8 mouse cellular contexts compared by ENCODE assay signal in genomic region chr16:87454419-87455179, GRCm38 (mm10). TPM values are rescaled to one million over a fixed set of nuclear protein-coding genes. Genes with fewer than 3 reads are reported as not detected.
DNase-seq lines count a peak whose midpoint lies in the region; ATAC-seq and TF ChIP-seq lines count a peak whose summit lies in the region.

TSS of gene Usp16 (plus strand) at chr16:87454703.

- H3K9ac ChIP-seq in heart, embryonic 15.5 days: peak within 1 kb of the TSS; percentile 88
- peak within 1 kb of the TSS; percentile 82 for H3K9ac ChIP-seq in liver, embryonic 14.5 days (replicated peaks)
- H3K9ac ChIP-seq in neural tube, embryonic 11.5 days (ENCODE audit: low read length): peak within 1 kb of the TSS; percentile 84
- peak within 1 kb of the TSS; percentile 88 for H3K9ac ChIP-seq in stomach, postnatal 0 days (ENCODE audit: low read length)

- H3K4me1 ChIP-seq in forebrain, embryonic 10.5 days: peaks cover 19% of the 10 kb centered on the region
- peaks cover 21% of the 10 kb centered on the region for H3K4me1 ChIP-seq in heart, embryonic 15.5 days (replicated peaks)
- peaks cover 7 to 14% of the 10 kb centered on the region in 2 experiments for H3K4me1 ChIP-seq in liver, embryonic 14.5 days (replicated peaks; ENCODE audit: control insufficient read depth in 2 of 2, insufficient read depth in 2 of 2, low read length in 1 of 2)
- H3K4me1 ChIP-seq in neural tube, embryonic 11.5 days (ENCODE audit: control insufficient read depth, insufficient read depth, low read length): peaks cover 7% of the 10 kb centered on the region
- peaks cover 4% of the 10 kb centered on the region; the same call in 1 of the 2 replicates for H3K4me1 ChIP-seq in stomach, postnatal 0 days (replicated peaks; ENCODE audit: control insufficient read depth, insufficient read depth)

- H3K9me3 ChIP-seq in forebrain, embryonic 10.5 days: no peaks in the 10 kb centered on the region
- no peaks in the 10 kb centered on the region for H3K9me3 ChIP-seq in heart, embryonic 15.5 days (replicated peaks)
- no peaks in the 10 kb centered on the region for H3K9me3 ChIP-seq in liver, embryonic 14.5 days (ENCODE audit: control insufficient read depth, low read length)
- no peaks in the 10 kb centered on the region for H3K9me3 ChIP-seq in neural tube, embryonic 11.5 days (ENCODE audit: control insufficient read depth, low read length)
- H3K9me3 ChIP-seq in stomach, postnatal 0 days (ENCODE audit: control insufficient read depth, low read length): no peaks in the 10 kb centered on the region

- peak within 1 kb of the TSS; percentile 89 for H3K27ac ChIP-seq in forebrain, embryonic 10.5 days
- peak within 1 kb of the TSS; percentile 82 for H3K27ac ChIP-seq in heart, embryonic 15.5 days
- H3K27ac ChIP-seq in liver, embryonic 14.5 days: peak within 1 kb of the TSS; percentile 34
- H3K27ac ChIP-seq in neural tube, embryonic 11.5 days (ENCODE audit: low read depth, low read length): peak within 1 kb of the TSS; percentile 36; the same call in 1 of the 2 replicates
- H3K27ac ChIP-seq in stomach, postnatal 0 days (replicated peaks): peak within 1 kb of the TSS; percentile 90

- WGBS in forebrain, embryonic 10.5 days: 9% methylated on average over 45 of the region's 45 CpGs
- WGBS in heart, embryonic 15.5 days: 10% methylated on average over 43 of the region's 45 CpGs
- WGBS in liver, embryonic 14.5 days (ENCODE audit: insufficient replicate concordance): 16% methylated on average over 37 of the region's 45 CpGs
- WGBS in neural tube, embryonic 11.5 days: 10% methylated on average over 41 of the region's 45 CpGs
- WGBS in stomach, postnatal 0 days: 8% methylated on average over 45 of the region's 45 CpGs

- ATAC-seq in CD4-positive, CD25-positive, alpha-beta regulatory T cell, adult 4 months: peak; percentile 96
- peak; percentile 95 for ATAC-seq in heart, embryonic 15.5 days (replicated peaks; ENCODE audit: insufficient number of reproducible peaks, insufficient read depth, low FRiP score, low read depth)
- peak; percentile 97 for ATAC-seq in liver, embryonic 14.5 days (ENCODE audit: insufficient read depth)
- peak; percentile 96 for ATAC-seq in neural tube, embryonic 11.5 days (ENCODE audit: insufficient read depth, low FRiP score, low TSS enrichment)
- peak; percentile 99 for ATAC-seq in stomach, postnatal 0 days (ENCODE audit: low FRiP score, low TSS enrichment)

- peaks cover 16% of the 10 kb centered on the region for H3K36me3 ChIP-seq in forebrain, embryonic 10.5 days (replicated peaks)
- peaks cover 8% of the 10 kb centered on the region for H3K36me3 ChIP-seq in heart, embryonic 15.5 days
- H3K36me3 ChIP-seq in liver, embryonic 14.5 days (replicated peaks; ENCODE audit: control insufficient read depth, insufficient read depth, low read depth): no peaks in the 10 kb centered on the region
- no peaks in the 10 kb centered on the region; the same call in none of the 2 replicates for H3K36me3 ChIP-seq in neural tube, embryonic 11.5 days (ENCODE audit: control insufficient read depth, insufficient read depth, low read length)
- no peaks in the 10 kb centered on the region for H3K36me3 ChIP-seq in stomach, postnatal 0 days (ENCODE audit: control insufficient read depth, insufficient read depth, low read length)

- DNase-seq in c-Kit-positive CD71-negative TER-119-negative erythroid progenitor cells, embryonic 14.5 days (ENCODE audit: low read depth): peak; percentile 81
- DNase-seq in forebrain, embryonic 10.5 days (ENCODE audit: extremely low spot score, low spot score): peak; percentile 87
- peak; percentile 93 to 96 for DNase-seq in kidney, postnatal 25 days
- DNase-seq in liver, embryonic 14.5 days (ENCODE audit: low read depth in 3 of 3, low spot score in 3 of 3): peak; percentile 75 to 77 (median 76)
- peak; percentile 90 for DNase-seq in neural tube, embryonic 11.5 days (ENCODE audit: low spot score)
- DNase-seq in stomach, postnatal 0 days (ENCODE audit: low spot score): peak; percentile 95

- peak within 1 kb of the TSS; percentile 93 for H3K4me3 ChIP-seq in forebrain, embryonic 10.5 days
- H3K4me3 ChIP-seq in heart, embryonic 15.5 days: peak within 1 kb of the TSS; percentile 95
- peak within 1 kb of the TSS; percentile 69 to 97 for H3K4me3 ChIP-seq in liver, embryonic 14.5 days (ENCODE audit: insufficient read depth in 1 of 2, low read depth in 2 of 2, low read length in 2 of 2)
- H3K4me3 ChIP-seq in neural tube, embryonic 11.5 days (ENCODE audit: low read depth, low read length): peak within 1 kb of the TSS; percentile 80
- H3K4me3 ChIP-seq in stomach, postnatal 0 days (ENCODE audit: low read depth, low read length): peak within 1 kb of the TSS; percentile 85

- H3K4me2 ChIP-seq in heart, embryonic 15.5 days: peak within 1 kb of the TSS; percentile 79
- peak within 1 kb of the TSS; percentile 91 for H3K4me2 ChIP-seq in liver, embryonic 14.5 days (ENCODE audit: low read depth)
- peak within 1 kb of the TSS; percentile 75 for H3K4me2 ChIP-seq in neural tube, embryonic 11.5 days (ENCODE audit: low read depth)
- peak within 1 kb of the TSS; percentile 73 for H3K4me2 ChIP-seq in stomach, postnatal 0 days (replicated peaks; ENCODE audit: low read depth)

- no peaks in the 10 kb centered on the region for H3K27me3 ChIP-seq in forebrain, embryonic 10.5 days (ENCODE audit: poor library complexity, severe bottlenecking)
- no peaks in the 10 kb centered on the region for H3K27me3 ChIP-seq in heart, embryonic 15.5 days
- H3K27me3 ChIP-seq in liver, embryonic 14.5 days (ENCODE audit: control insufficient read depth, insufficient read depth, low read length): no peaks in the 10 kb centered on the region
- H3K27me3 ChIP-seq in neural tube, embryonic 11.5 days (ENCODE audit: control insufficient read depth, insufficient read depth, low read length): no peaks in the 10 kb centered on the region
- H3K27me3 ChIP-seq in stomach, postnatal 0 days (ENCODE audit: control insufficient read depth, insufficient read depth, low read length): no peaks in the 10 kb centered on the region

- no peak for TF ChIP-seq EP300 in liver, embryonic 14.5 days (IDR thresholded peaks at IDR 0.05; ENCODE audit: low read depth)
- no peak for TF ChIP-seq EP300 in stomach, postnatal 0 days (optimal IDR thresholded peaks at IDR 0.05)

- TF ChIP-seq CTCF in liver, embryonic 14.5 days (IDR thresholded peaks at IDR 0.05; ENCODE audit: low read depth): no peak
- no peak for TF ChIP-seq CTCF in stomach, postnatal 0 days (IDR thresholded peaks at IDR 0.05; ENCODE audit: low read depth)

RNA-seq across cellular contexts. Expression of gene Usp16, which starts in this region (rescaled TPM):
- 10 to 100 TPM; 37.1 to 61.1 TPM for polyA plus RNA-seq in CD4-positive, CD25-positive, alpha-beta regulatory T cell, adult 4 months (2017; shearing (Covaris generic))
- 36.1 and 45.2 TPM in 2 replicates for polyA plus RNA-seq in forebrain, embryonic 10.5 days (2016; fragmentation: Nextera tagmentation; extraction: Ambion mirVana)
- polyA plus RNA-seq in heart, embryonic 15.5 days (2015; fragmentation: Nextera tagmentation; extraction: Ambion mirVana): 33.2 and 36.8 TPM in 2 replicates
- polyA plus RNA-seq in liver, embryonic 14.5 days (2012; rRNA removed): 9.4 and 16.4 TPM in 2 replicates
- 21.5 and 22.2 TPM in 2 replicates for polyA plus RNA-seq in liver, embryonic 14.5 days (2014; fragmentation: Nextera tagmentation; extraction: Ambion mirVana)
- polyA plus RNA-seq in neural tube, embryonic 11.5 days (2014; fragmentation: Nextera tagmentation; extraction: Ambion mirVana): 51.4 and 53.0 TPM in 2 replicates
- 37.0 and 40.1 TPM in 2 replicates for polyA plus RNA-seq in stomach, postnatal 0 days (2015; fragmentation: Nextera tagmentation; extraction: Ambion mirVana)

Comparison
In these comparisons a context has a peak if more than half of its experiments do, and no peak if none do; other contexts are left out.
1. Peak in every context shown above with its lines: DNase-seq, ATAC-seq, H3K4me3 ChIP-seq and H3K27ac ChIP-seq.
2. H3K27ac ChIP-seq: peak in every context shown above with its lines; median percentile 90 in stomach, postnatal 0 days; 89 in forebrain, embryonic 10.5 days; 82 in heart, embryonic 15.5 days; 36 in neural tube, embryonic 11.5 days; 34 in liver, embryonic 14.5 days.